Mouse (Mus musculus) limb, embryonic 11.5 days (tissue): ENCODE measurements around the gene Kcnk2. TPM values are rescaled to one million over a fixed set of nuclear protein-coding genes. Genes with fewer than 3 reads are reported as not detected.

Experiments used
- ATAC-seq: fragments of 200-750 bp; cut with Nextera tagmentation; 2 replicates; pipeline ENCODE4 v1.8.0; 2017; ENCODE audit warnings: low read depth; ENCODE audit not compliant: insufficient number of reproducible peaks, low FRiP score, low TSS enrichment
- DNase-seq: peaks from one replicate; pipeline ENCODE4 v3.0.0-alpha.2; 2015; ENCODE audit warnings: low spot score
- H3K27ac ChIP-seq: fragments of 300-500 bp; sonication (generic); replicated peaks from 2 replicates; pipeline ENCODE4 v1.5.1; 2014; ENCODE audit warnings: low read depth, mild to moderate bottlenecking, low read length
- H3K27me3 ChIP-seq: fragments of 300-500 bp; sonication (generic); 2 replicates; pipeline ENCODE4 v1.6.1; 2014; ENCODE audit warnings: mild to moderate bottlenecking, low read length, mixed read lengths; ENCODE audit not compliant: control insufficient read depth, insufficient read depth
- H3K36me3 ChIP-seq: fragments of 300-500 bp; sonication (generic); 2 replicates; pipeline ENCODE4 v1.6.1; 2014; ENCODE audit warnings: mild to moderate bottlenecking, low read length, moderate library complexity, mixed read lengths; ENCODE audit not compliant: control insufficient read depth, insufficient read depth
- H3K4me1 ChIP-seq: fragments of 300-500 bp; sonication (generic); 2 replicates; pipeline ENCODE4 v1.6.1; 2014; ENCODE audit warnings: low read length, mixed read lengths; ENCODE audit not compliant: control insufficient read depth, insufficient read depth
- H3K4me2 ChIP-seq: fragments of 300-500 bp; sonication (generic); 2 replicates; pipeline ENCODE4 v1.6.1; 2014; ENCODE audit warnings: low read depth, mild to moderate bottlenecking, moderate library complexity; ENCODE audit not compliant: severe bottlenecking
- H3K4me3 ChIP-seq: fragments of 300-500 bp; sonication (generic); 2 replicates; pipeline ENCODE4 v1.5.1; 2014; ENCODE audit warnings: low read depth, low read length
- H3K9ac ChIP-seq: fragments of 300-500 bp; sonication (generic); 2 replicates; pipeline ENCODE4 v1.6.1; 2014; ENCODE audit warnings: mild to moderate bottlenecking, low read length
- H3K9me3 ChIP-seq: fragments of 300-500 bp; sonication (generic); 2 replicates; pipeline ENCODE4 v1.6.1; 2016; ENCODE audit warnings: low read length; ENCODE audit not compliant: control insufficient read depth
- WGBS: fragments of 180-500 bp; shearing (Covaris S2); extraction: QIAGEN DNeasy Blood & Tissue Kit; methylation state at CpG from one replicate; pipeline ENCODE4 v1.1.7; 2014; 5-methylcytosine and 5-hydroxymethylcytosine counted together
- polyA plus RNA-seq: library from polyadenylated mRNA; unstranded; fragments of >200 nt; fragmentation: Nextera tagmentation; extraction: Ambion mirVana; gene quantifications from 2 replicates; pipeline ENCODE4 v1.2.1, GENCODE M21; 2014

The Kcnk2 gene
- polyA plus RNA-seq, 1 experiment from 2014 or later: 2.6 TPM

- H3K27ac ChIP-seq: no peak overlapping the region
- WGBS: 67% methylated on average over 2 of the region's 2 CpGs
Observed at GRCm38 (mm10) chr1:189315896-189316295, 86.2 kb downstream of the Kcnk2 start.

DNA sequence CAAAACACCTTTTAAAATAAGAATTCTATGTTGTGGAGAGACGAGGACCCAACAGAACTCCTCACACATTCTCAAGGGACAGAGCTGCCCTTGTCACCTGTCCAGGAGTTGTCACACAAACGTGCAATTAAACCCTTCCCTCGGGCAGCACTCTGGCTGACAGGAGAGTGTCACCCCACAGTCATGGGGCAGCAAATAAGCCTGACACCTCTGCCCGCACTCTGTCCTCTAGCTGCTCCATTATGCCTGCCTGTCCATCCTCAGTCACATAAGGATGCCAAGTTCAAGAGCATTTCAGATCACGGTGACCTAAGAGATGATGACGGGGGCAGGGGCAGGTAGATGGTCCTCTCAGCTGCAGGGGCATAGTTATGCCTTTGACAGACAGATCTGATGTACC lies 87.6 kb downstream of the Kcnk2 start:
- 60% methylated on average over 6 of the region's 6 CpGs for WGBS
- ATAC-seq: no peak
- Histone ChIP-seq H3K4me2 (no peak overlapping the region), H3K27me3 (no peaks in the 10 kb centered on the region), H3K9me3 (no peaks in the 10 kb centered on the region), H3K4me3 (no peak overlapping the region), H3K9ac (no peak overlapping the region), H3K27ac (no peak overlapping the region), H3K36me3 (no peaks in the 10 kb centered on the region), H3K4me1 (no peaks in the 10 kb centered on the region)
- DNase-seq: no peak

More at GRCm38 (mm10) chr1:189315896-189316295, 86.2 kb downstream of the Kcnk2 start:
- Histone ChIP-seq H3K4me2 (no peak overlapping the region), H3K36me3 (no peaks in the 10 kb centered on the region), H3K4me1 (no peaks in the 10 kb centered on the region), H3K9ac (no peak overlapping the region), H3K9me3 (no peaks in the 10 kb centered on the region), H3K4me3 (no peak overlapping the region), H3K27me3 (no peaks in the 10 kb centered on the region)
- DNase-seq (no peak), ATAC-seq (no peak)

- H3K9ac ChIP-seq: no peak overlapping the region
- WGBS: 80% methylated on average over 7 of the region's 7 CpGs
- DNase-seq: no peak
Observed at GRCm38 (mm10) chr1:189313750-189314149, 88.3 kb downstream of the Kcnk2 start.

GRCm38 (mm10) chr1:189310145-189310544 lies 91.9 kb downstream of the Kcnk2 start:
- DNase-seq: no peak

More at GRCm38 (mm10) chr1:189313750-189314149, 88.3 kb downstream of the Kcnk2 start:
- Histone ChIP-seq H3K4me3 (no peak overlapping the region), H3K27me3 (no peaks in the 10 kb centered on the region), H3K4me1 (no peaks in the 10 kb centered on the region), H3K4me2 (no peak overlapping the region), H3K36me3 (no peaks in the 10 kb centered on the region), H3K9me3 (no peaks in the 10 kb centered on the region), H3K27ac (no peak overlapping the region)
- no peak for ATAC-seq

DNA sequence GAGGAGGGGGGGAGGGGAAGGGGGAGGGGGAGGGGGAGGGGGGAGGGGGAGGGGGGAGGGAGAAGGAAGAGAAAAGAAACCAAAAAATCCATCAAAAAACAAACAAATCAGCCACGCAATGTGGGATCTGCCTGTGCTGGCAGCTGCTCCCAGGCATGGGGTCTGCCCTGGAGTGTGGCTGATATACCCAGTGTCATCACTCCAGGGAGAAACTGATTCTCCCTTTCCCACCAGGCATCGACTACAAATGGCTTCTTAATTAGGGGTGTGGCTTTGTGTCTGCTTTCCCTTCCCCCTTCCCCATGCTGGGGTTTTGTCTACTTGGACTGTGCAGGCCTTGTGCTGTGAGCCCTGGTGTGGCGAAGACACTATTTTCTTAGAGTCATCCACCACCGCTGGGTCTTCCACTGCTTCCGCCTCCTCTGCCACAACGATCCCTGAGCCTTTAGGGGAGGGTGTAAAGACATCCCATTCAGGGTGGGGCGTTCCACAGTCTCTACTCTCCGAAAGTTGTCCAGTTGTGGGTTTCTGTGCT lies 97.0 kb downstream of the Kcnk2 start:
- 80% methylated on average over 8 of the region's 8 CpGs for WGBS
- H3K36me3 ChIP-seq: no peaks in the 10 kb centered on the region
- H3K27ac ChIP-seq: no peak overlapping the region
- H3K4me1 ChIP-seq: no peaks in the 10 kb centered on the region
- ATAC-seq: no peak
- no peaks in the 10 kb centered on the region for H3K9me3 ChIP-seq
- no peaks in the 10 kb centered on the region for H3K27me3 ChIP-seq
- H3K9ac ChIP-seq: no peak overlapping the region
- no peak overlapping the region for H3K4me2 ChIP-seq
- H3K4me3 ChIP-seq: no peak overlapping the region
- peak; percentile 17 for DNase-seq

More at GRCm38 (mm10) chr1:189310145-189310544, 91.9 kb downstream of the Kcnk2 start:
- no peak for ATAC-seq
- no peaks in the 10 kb centered on the region for H3K36me3 ChIP-seq
- H3K4me3 ChIP-seq: no peak overlapping the region
- no peak overlapping the region for H3K27ac ChIP-seq
- H3K4me1 ChIP-seq: no peaks in the 10 kb centered on the region
- H3K27me3 ChIP-seq: no peaks in the 10 kb centered on the region
- H3K4me2 ChIP-seq: no peak overlapping the region
- WGBS: 92% methylated on average over 2 of the region's 2 CpGs
- H3K9ac ChIP-seq: no peak overlapping the region
- no peaks in the 10 kb centered on the region for H3K9me3 ChIP-seq

GRCm38 (mm10) chr1:189303001-189303400 lies 99.1 kb downstream of the Kcnk2 start:
- H3K9ac ChIP-seq: no peak overlapping the region
- H3K9me3 ChIP-seq: no peaks in the 10 kb centered on the region
- H3K4me1 ChIP-seq: no peaks in the 10 kb centered on the region
- H3K36me3 ChIP-seq: no peaks in the 10 kb centered on the region
- no peak overlapping the region for H3K27ac ChIP-seq
- no peaks in the 10 kb centered on the region for H3K27me3 ChIP-seq
- DNase-seq (peak; percentile 17), ATAC-seq (no peak)
- no peak overlapping the region for H3K4me2 ChIP-seq
- WGBS: 84% methylated on average over 3 of the region's 3 CpGs
- H3K4me3 ChIP-seq: no peak overlapping the region

DNA sequence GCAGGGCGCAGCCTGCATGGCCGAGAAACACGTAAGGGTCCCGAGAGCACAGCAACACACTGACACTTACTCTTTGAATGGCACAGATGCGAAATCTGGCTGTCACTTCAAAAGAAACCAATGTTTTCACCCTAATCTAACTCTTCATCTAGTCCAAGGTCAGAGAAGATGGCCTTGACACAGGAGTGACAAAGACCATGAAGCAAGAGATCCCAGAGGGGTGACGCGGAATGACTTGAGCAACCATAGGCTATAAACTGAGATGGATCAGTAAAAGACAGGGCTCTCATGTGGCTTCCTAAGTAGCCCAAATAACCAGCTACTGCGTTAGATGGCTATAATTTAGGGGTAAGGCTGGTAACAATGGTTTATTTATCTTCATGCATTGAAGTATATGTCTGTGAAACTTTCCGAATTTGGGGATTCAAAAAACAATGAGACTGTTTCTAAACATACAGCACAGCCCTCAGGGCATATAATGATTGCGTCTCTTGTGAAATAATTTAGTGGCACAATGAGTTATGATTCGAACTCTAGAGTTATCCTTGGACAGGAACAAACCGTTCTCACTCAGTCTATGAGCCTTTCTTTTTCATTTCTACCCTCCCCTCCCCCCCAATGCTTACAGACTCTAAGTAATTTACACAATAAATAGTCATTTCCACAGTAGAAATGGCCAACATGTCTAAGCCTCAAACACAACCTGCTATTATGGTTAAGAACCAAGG lies 108.2 kb downstream of the Kcnk2 start:
- H3K4me3 ChIP-seq: no peak overlapping the region
- no peaks in the 10 kb centered on the region for H3K9me3 ChIP-seq
- DNase-seq (no peak), ATAC-seq (no peak)
- no peaks in the 10 kb centered on the region for H3K36me3 ChIP-seq
- no peaks in the 10 kb centered on the region for H3K27me3 ChIP-seq
- no peak overlapping the region for H3K4me2 ChIP-seq
- no peak overlapping the region for H3K27ac ChIP-seq
- no peaks in the 10 kb centered on the region for H3K4me1 ChIP-seq
- H3K9ac ChIP-seq: no peak overlapping the region
- 86% methylated on average over 12 of the region's 12 CpGs for WGBS

DNA sequence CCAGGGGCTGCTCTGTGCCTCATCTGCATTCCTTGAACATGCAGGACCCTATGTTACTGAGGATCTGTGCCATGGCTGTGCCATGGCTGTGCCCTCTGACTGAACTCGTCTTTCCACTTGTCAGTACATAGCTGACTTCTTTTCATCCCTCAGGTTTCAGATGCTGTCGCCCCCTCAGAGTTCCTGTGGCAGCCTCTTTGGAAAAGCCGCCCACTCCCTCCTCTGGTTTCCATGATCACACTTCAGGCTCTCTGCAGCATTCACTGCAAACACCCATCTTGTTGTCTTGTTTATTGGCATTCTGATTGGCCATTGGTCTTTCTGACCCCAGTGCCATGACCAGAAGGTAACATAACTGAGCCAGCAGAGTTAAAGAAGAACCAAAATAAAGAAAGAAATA lies 111.2 kb downstream of the Kcnk2 start:
- Histone ChIP-seq H3K4me2 (no peak overlapping the region), H3K27ac (no peak overlapping the region), H3K36me3 (no peaks in the 10 kb centered on the region), H3K27me3 (no peaks in the 10 kb centered on the region), H3K9me3 (no peaks in the 10 kb centered on the region), H3K9ac (no peak overlapping the region), H3K4me3 (no peak overlapping the region), H3K4me1 (no peaks in the 10 kb centered on the region)
- no peak for ATAC-seq
- WGBS: 47% methylated on average over 3 of the region's 3 CpGs
- no peak for DNase-seq
